Comparison of ENCODE assay signal across 24 mouse cellular contexts in genomic region chr1:169685257-169685656, GRCm38 (mm10). TPM values are rescaled to one million over a fixed set of nuclear protein-coding genes. Genes with fewer than 3 reads are reported as not detected.
DNase-seq lines count a peak whose midpoint lies in the region; ATAC-seq lines count a peak whose summit lies in the region.
"Had no signal": no experiment of that assay in that cellular context is flagged by ENCODE, and none has a peak within 500 bp of the region (broad histone marks: within the 10 kb centered on the region; RNA-seq: fewer than 3 reads in every experiment).

No protein-coding gene starts in this region.

- no peak; the same call in 1 of the 2 replicates for ATAC-seq in kidney, embryonic 15.5 days (replicated peaks; ENCODE audit: low FRiP score)
- ATAC-seq: forebrain, embryonic 15.5 days; intestine, embryonic 15.5 days; liver, embryonic 12.5 days; midbrain, embryonic 16.5 days had no signal

- H3K27ac ChIP-seq in kidney, embryonic 15.5 days, result no peak overlapping the region
- H3K27ac ChIP-seq: forebrain, embryonic 15.5 days; heart, embryonic 13.5 days; hindbrain, embryonic 15.5 days; intestine, embryonic 15.5 days; left cerebral cortex, adult 2 months; limb, embryonic 10.5 days; liver, embryonic 12.5 days; stomach, embryonic 15.5 days had no signal

- WGBS in kidney, embryonic 15.5 days, result 49% methylated on average over 5 of the region's 5 CpGs

- no peak overlapping the region for H3K9ac ChIP-seq in kidney, embryonic 15.5 days
- H3K9ac ChIP-seq: forebrain, embryonic 15.5 days; heart, embryonic 13.5 days; hindbrain, embryonic 15.5 days; intestine, embryonic 15.5 days; liver, embryonic 12.5 days; stomach, embryonic 15.5 days had no signal

- no peaks in the 10 kb centered on the region for H3K36me3 ChIP-seq in kidney, embryonic 15.5 days
- H3K36me3 ChIP-seq: forebrain, embryonic 15.5 days; heart, embryonic 13.5 days; hindbrain, embryonic 15.5 days; intestine, embryonic 15.5 days; limb, embryonic 10.5 days; liver, embryonic 12.5 days; stomach, embryonic 15.5 days had no signal

- no peaks in the 10 kb centered on the region for H3K4me1 ChIP-seq in kidney, embryonic 15.5 days
- H3K4me1 ChIP-seq: forebrain, embryonic 15.5 days; heart, embryonic 13.5 days; hindbrain, embryonic 15.5 days; intestine, embryonic 15.5 days; limb, embryonic 10.5 days; liver, embryonic 12.5 days; stomach, embryonic 15.5 days had no signal

- H3K4me2 ChIP-seq in kidney, embryonic 15.5 days, result no peak overlapping the region
- H3K4me2 ChIP-seq: forebrain, embryonic 15.5 days; heart, embryonic 13.5 days; hindbrain, embryonic 15.5 days; intestine, embryonic 15.5 days; liver, embryonic 12.5 days; stomach, embryonic 15.5 days had no signal

- no peaks in the 10 kb centered on the region for H3K9me3 ChIP-seq in kidney, embryonic 15.5 days (replicated peaks)
- H3K9me3 ChIP-seq: forebrain, embryonic 15.5 days; heart, embryonic 13.5 days; hindbrain, embryonic 15.5 days; intestine, embryonic 15.5 days; limb, embryonic 10.5 days; liver, embryonic 12.5 days; stomach, embryonic 15.5 days had no signal

- DNase-seq in kidney, adult 11 months, result peak; percentile 19
- peak; percentile 20 for DNase-seq in 3T3-L1 (ENCODE audit: low read depth, low spot score)
- DNase-seq in kidney, adult 9 months, result peak; percentile 37
- peak; percentile 22 to 46 for DNase-seq in kidney, postnatal 4 days
- DNase-seq in layer of hippocampus, postnatal 36 days, result no peak
- no peak for DNase-seq in urinary bladder, adult 18-20 months (ENCODE audit: low spot score in 2 of 2)
- DNase-seq: adrenal gland, postnatal 10 days; cerebellum, postnatal 10 days; gastrocnemius, postnatal 25 days; heart, postnatal 4 days; right cerebral cortex, postnatal 25 days; thymus, adult 18-20 months; thymus, postnatal 4 days had no signal

- H3K27me3 ChIP-seq in kidney, embryonic 15.5 days, result no peaks in the 10 kb centered on the region
- H3K27me3 ChIP-seq: forebrain, embryonic 15.5 days; heart, embryonic 13.5 days; hindbrain, embryonic 15.5 days; intestine, embryonic 15.5 days; liver, embryonic 12.5 days; stomach, embryonic 15.5 days had no signal

- no peak overlapping the region for H3K4me3 ChIP-seq in kidney, embryonic 15.5 days (replicated peaks)
- H3K4me3 ChIP-seq: forebrain, embryonic 15.5 days; heart, embryonic 13.5 days; hindbrain, embryonic 15.5 days; intestine, embryonic 15.5 days; left cerebral cortex, adult 2 months; limb, embryonic 10.5 days; liver, embryonic 12.5 days; stomach, embryonic 15.5 days had no signal

RNA-seq across cellular contexts. Expression of gene Rgs5, which starts 30.0 kb away (rescaled TPM):
- 24.8 and 25.8 TPM in 2 replicates for polyA plus RNA-seq in kidney, embryonic 15.5 days (2015; fragmentation: Nextera tagmentation; extraction: Ambion mirVana)
- 10 to 100 TPM; 48.0 to 52.8 TPM for total RNA-seq in layer of hippocampus, postnatal 36 days (2021)
- total RNA-seq: neutrophil, adult 5-6 weeks had no signal

Comparison
In these comparisons a context has a peak if more than half of its experiments do, and no peak if none do; other contexts are left out.
1. DNase-seq: peak in kidney, adult 11 months (single experiment), 3T3-L1 (single experiment), kidney, adult 9 months (single experiment) and kidney, postnatal 4 days (2 of 2); none in layer of hippocampus, postnatal 36 days (0 of 2) and urinary bladder, adult 18-20 months (0 of 2).